Mouse (Mus musculus) liver, embryonic 14.5 days (tissue): ENCODE results near the gene Fam204a. TPM values are rescaled to one million over a fixed set of nuclear protein-coding genes. Genes with fewer than 3 reads are reported as not detected.

ENCODE experiments used
- ATAC-seq: fragments of 200-750 bp; cut with Nextera tagmentation; 2 replicates; pipeline ENCODE4 v1.8.0; 2017; ENCODE audit warnings: moderate number of reproducible peaks, mild to moderate bottlenecking, moderate library complexity; ENCODE audit not compliant: insufficient read depth
- DNase-seq, 3 experiments: peaks; one replicate each; pipeline ENCODE4 v3.0.0-alpha.2; 2012 to 2013; ENCODE audit warnings: low read depth in 3 of 3, low spot score in 3 of 3
- H3K27ac ChIP-seq: fragments of 300-500 bp; sonication (generic); 2 replicates; pipeline ENCODE4 v1.5.1; 2014; ENCODE audit warnings: moderate library complexity, mild to moderate bottlenecking, control low read depth, inconsistent platforms
- H3K27me3 ChIP-seq: fragments of 300-500 bp; sonication (generic); 2 replicates; pipeline ENCODE4 v1.6.1; 2014; ENCODE audit warnings: mild to moderate bottlenecking, low read length, moderate library complexity; ENCODE audit not compliant: control insufficient read depth, insufficient read depth
- H3K36me3 ChIP-seq: fragments of 300-500 bp; sonication (generic); replicated peaks from 2 replicates; pipeline ENCODE4 v1.6.1; 2014; ENCODE audit warnings: low read depth; ENCODE audit not compliant: control insufficient read depth, insufficient read depth
- H3K4me1 ChIP-seq, 2 experiments: fragments of 200-500 bp in 1 of 2; fragments of 300-500 bp in 1 of 2; sonication (generic) in 1 of 2; replicated peaks; 2 replicates each; pipeline ENCODE4 v1.6.1; 2012 to 2014; ENCODE audit warnings: antibody characterized with exemption in 1 of 2, inconsistent platforms in 1 of 2, low read length in 1 of 2; ENCODE audit not compliant: control insufficient read depth in 2 of 2, insufficient read depth in 2 of 2
- H3K4me2 ChIP-seq: fragments of 300-500 bp; sonication (generic); 2 replicates; pipeline ENCODE4 v1.6.1; 2014; ENCODE audit warnings: low read depth, mild to moderate bottlenecking, control low read depth, moderate library complexity
- H3K4me3 ChIP-seq, 2 experiments: fragments of 200-500 bp in 1 of 2; fragments of 300-500 bp in 1 of 2; sonication (generic) in 1 of 2; 2 replicates each; pipeline ENCODE4 v1.5.1; 2012 to 2014; ENCODE audit warnings: low read depth in 2 of 2, low read length in 2 of 2, mild to moderate bottlenecking in 2 of 2, control low read depth in 1 of 2, inconsistent platforms in 1 of 2, moderate library complexity in 1 of 2; ENCODE audit not compliant: insufficient read depth in 1 of 2
- H3K9ac ChIP-seq: fragments of 300-500 bp; sonication (generic); replicated peaks from 2 replicates; pipeline ENCODE4 v1.6.1; 2014; ENCODE audit warnings: mild to moderate bottlenecking, control low read depth, moderate library complexity
- H3K9me3 ChIP-seq: fragments of 300-500 bp; sonication (generic); 2 replicates; pipeline ENCODE4 v1.6.1; 2016; ENCODE audit warnings: low read length, mixed read lengths; ENCODE audit not compliant: control insufficient read depth
- CTCF ChIP-seq: IDR thresholded peaks from 2 replicates; pipeline ENCODE4 v1.5.1; 2016; ENCODE audit warnings: antibody characterized with exemption, low read depth, control low read depth
- EP300 ChIP-seq: IDR thresholded peaks from 2 replicates; pipeline ENCODE4 v1.6.1; 2016; ENCODE audit warnings: antibody characterized with exemption, low read depth
- WGBS: fragments of 180-500 bp; shearing (Covaris S2); extraction: QIAGEN DNeasy Blood & Tissue Kit; methylation state at CpG from one replicate; pipeline ENCODE4 v1.1.7; 2014; ENCODE audit not compliant: insufficient replicate concordance; 5-methylcytosine and 5-hydroxymethylcytosine counted together
- polyA plus RNA-seq, 2 experiments: library from polyadenylated mRNA; depleted of rRNA in 1 of 2; stranded (reverse) in 1 of 2; unstranded in 1 of 2; fragments of >200 nt; fragmentation: Nextera tagmentation in 1 of 2; extraction: Ambion mirVana in 1 of 2; gene quantifications; 2 replicates each; pipeline versions ENCODE4 v1.2.1 to v1.2.3; 2012 to 2014

Fam204a gene
- polyA plus RNA-seq, 2 experiments = 8.1 to 15.7 TPM

- DNase-seq (no peak), ATAC-seq (no peak)
- H3K27me3 ChIP-seq = no peaks in the 10 kb centered on the region
- H3K27ac ChIP-seq = no peak overlapping the region
- H3K4me2 ChIP-seq = no peak overlapping the region
- no peak overlapping the region for H3K4me3 ChIP-seq
- H3K36me3 ChIP-seq = no peaks in the 10 kb centered on the region
- no peaks in the 10 kb centered on the region for H3K9me3 ChIP-seq
- no peak overlapping the region for H3K9ac ChIP-seq
- 52% methylated on average over 1 of the region's 1 CpGs for WGBS
- H3K4me1 ChIP-seq = no peaks in the 10 kb centered on the region
- no peak for TF ChIP-seq CTCF
- no peak for TF ChIP-seq EP300
Observed at GRCm38 (mm10) chr19:60153096-60153495, 73.4 kb downstream of the Fam204a start.

GRCm38 (mm10) chr19:60150056-60150455 lies 76.4 kb downstream of the Fam204a start:
- DNase-seq = no peak
- Histone ChIP-seq H3K36me3 (no peaks in the 10 kb centered on the region), H3K9me3 (no peaks in the 10 kb centered on the region), H3K27me3 (peaks cover 5% of the 10 kb centered on the region), H3K4me2 (no peak overlapping the region), H3K4me3 (no peak overlapping the region), H3K4me1 (no peaks in the 10 kb centered on the region), H3K9ac (no peak overlapping the region), H3K27ac (no peak overlapping the region)
- TF ChIP-seq CTCF (no peak), EP300 (no peak)
- WGBS = 56% methylated on average over 3 of the region's 3 CpGs
- no peak for ATAC-seq

- TF ChIP-seq EP300 (no peak), CTCF (no peak)
Observed at GRCm38 (mm10) chr19:60149078-60149960, 77.2 kb downstream of the Fam204a start.

More at GRCm38 (mm10) chr19:60149078-60149960, 77.2 kb downstream of the Fam204a start:
- H3K36me3 ChIP-seq = no peaks in the 10 kb centered on the region
- ATAC-seq (no peak), DNase-seq (no peak)
- no peaks in the 10 kb centered on the region for H3K4me1 ChIP-seq
- no peaks in the 10 kb centered on the region for H3K9me3 ChIP-seq
- no peak overlapping the region for H3K4me2 ChIP-seq
- 29% methylated on average over 13 of the region's 13 CpGs for WGBS
- H3K27ac ChIP-seq = no peak overlapping the region
- H3K9ac ChIP-seq = no peak overlapping the region
- peaks cover 9% of the 10 kb centered on the region for H3K27me3 ChIP-seq
- H3K4me3 ChIP-seq = no peak overlapping the region

Other genes with a start within 250 kb of the Fam204a start
- gene Prlhr, start 241.6 kb upstream of the Fam204a start, polyA plus RNA-seq (2012; rRNA removed) = not detected in 2 replicates
- gene Prlhr, start 241.6 kb upstream of the Fam204a start, polyA plus RNA-seq (2014; fragmentation: Nextera tagmentation; extraction: Ambion mirVana) = not detected in 2 replicates